Mouse (Mus musculus) brain, embryonic 14.5 days (tissue): Measurements from ENCODE around the gene Slc48a1. TPM values are rescaled to one million over a fixed set of nuclear protein-coding genes. Genes with fewer than 3 reads are reported as not detected.

Source experiments
- DNase-seq: peaks from one replicate; pipeline ENCODE4 v3.0.0-alpha.2; 2011; ENCODE audit warnings: low read depth
- CTCF ChIP-seq: fragments of 200-500 bp; IDR thresholded peaks from 2 replicates; pipeline ENCODE4 v1.5.1; 2012; ENCODE audit warnings: inconsistent platforms, mild to moderate bottlenecking, moderate library complexity, borderline replicate concordance; ENCODE audit not compliant: insufficient read depth, insufficient read length; ENCODE audit errors: extremely low read depth
- POLR2A ChIP-seq: fragments of 200-500 bp; IDR thresholded peaks from 2 replicates; pipeline ENCODE4 v1.6.1; 2012; ENCODE audit warnings: mild to moderate bottlenecking, inconsistent platforms, borderline replicate concordance; ENCODE audit not compliant: poor library complexity, insufficient read depth, insufficient read length, severe bottlenecking; ENCODE audit errors: extremely low read depth
- polyA plus RNA-seq: library from polyadenylated mRNA; depleted of rRNA; stranded (reverse); fragments of >200 nt; gene quantifications from 2 replicates; pipeline ENCODE4 v1.2.3, GENCODE M21; 2012

Slc48a1 gene
- polyA plus RNA-seq, 1 experiment = 39.5 TPM

DNA sequence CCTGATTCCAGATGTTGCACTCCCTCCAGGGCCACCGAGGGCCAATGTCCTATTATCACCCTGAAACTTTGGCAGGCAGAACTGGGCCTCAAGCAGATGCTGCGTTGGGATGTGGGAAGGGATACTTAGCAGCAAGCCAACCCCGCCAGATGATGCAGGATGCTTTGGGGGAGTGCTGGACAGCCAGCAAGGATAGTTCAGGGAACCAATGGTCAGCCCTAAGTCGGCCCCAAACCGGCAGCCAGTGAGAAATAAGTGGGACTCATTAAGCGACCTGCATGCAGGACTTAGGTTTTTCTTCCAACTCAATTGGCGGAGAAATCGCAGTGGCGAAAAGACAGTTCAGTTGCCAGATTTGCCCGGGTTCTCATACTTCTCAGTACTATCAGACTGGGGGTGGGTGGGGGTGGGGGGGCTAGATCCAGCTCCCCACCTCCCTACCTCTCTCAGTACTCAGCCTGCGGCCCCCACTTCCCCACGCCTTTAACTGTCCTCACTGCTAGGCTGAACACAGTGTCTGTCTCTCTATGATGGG, 52.0 kb downstream of the Slc48a1 start:
- no peak for DNase-seq
- TF ChIP-seq CTCF (no peak), POLR2A (no peak)

DNA sequence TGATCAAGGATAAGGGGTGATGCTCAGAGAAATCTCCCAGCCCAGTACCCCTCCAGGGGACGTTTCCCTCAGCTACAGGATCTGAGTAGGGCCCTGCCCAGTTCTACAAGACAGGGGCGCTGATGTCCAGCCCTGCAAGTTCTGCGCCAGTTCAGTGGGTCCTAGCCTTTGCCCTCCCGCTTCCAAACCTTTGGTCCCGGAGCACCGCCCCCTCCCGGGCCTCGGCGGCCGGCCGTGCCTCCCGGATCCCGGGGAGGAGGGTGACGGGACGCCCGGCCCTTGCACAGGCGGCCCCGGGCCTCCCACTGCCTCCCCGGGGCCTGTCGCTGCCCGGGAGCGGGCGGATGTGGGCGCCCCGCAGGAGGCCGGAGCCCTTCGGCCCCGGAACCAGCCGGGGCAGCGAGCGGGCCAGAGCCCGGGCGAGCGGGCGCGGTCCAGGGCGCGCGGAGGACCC, 52.5 kb downstream of the Slc48a1 start:
- DNase-seq = peak; percentile 57
- no peak for TF ChIP-seq CTCF
- TF ChIP-seq POLR2A = no peak

DNA sequence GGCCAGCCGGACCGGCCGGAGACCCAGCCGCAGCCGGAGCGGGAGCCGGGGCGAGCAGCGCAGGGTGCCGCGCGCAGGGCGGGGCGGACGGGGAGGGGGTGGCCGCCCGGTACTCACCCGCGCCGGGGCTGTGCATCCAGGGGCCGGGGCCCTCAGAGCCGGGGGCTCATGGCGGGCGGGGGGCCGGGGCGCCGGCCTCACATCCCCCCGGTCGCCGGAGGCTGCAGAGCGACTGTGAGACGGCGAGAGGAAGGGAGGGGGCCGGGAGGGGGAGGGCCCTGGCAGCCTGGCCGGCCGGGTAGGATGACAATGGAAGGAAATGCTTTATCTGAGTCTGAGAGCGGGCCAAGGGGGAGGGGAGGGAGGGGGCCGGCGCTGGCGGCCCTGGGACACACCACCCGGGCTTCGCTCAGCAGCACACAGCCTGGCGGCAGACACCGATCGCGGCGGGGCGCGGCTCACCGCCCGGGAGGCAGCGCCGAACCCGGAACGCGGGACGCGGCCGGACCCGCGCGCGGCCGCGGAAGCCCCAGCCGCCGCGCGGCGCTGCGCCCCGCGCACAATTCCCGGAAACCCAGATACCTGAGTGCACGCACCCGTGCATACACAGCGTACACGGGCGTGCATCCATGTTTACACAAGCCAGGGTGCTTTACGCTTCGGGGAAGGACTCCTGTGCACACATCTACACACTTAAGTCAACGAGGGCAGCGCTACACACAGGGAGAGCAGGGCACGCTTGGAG, 53.1 kb downstream of the Slc48a1 start:
- TF ChIP-seq CTCF (no peak), POLR2A (peak; percentile 62)
- DNase-seq = peak; percentile 87

DNA sequence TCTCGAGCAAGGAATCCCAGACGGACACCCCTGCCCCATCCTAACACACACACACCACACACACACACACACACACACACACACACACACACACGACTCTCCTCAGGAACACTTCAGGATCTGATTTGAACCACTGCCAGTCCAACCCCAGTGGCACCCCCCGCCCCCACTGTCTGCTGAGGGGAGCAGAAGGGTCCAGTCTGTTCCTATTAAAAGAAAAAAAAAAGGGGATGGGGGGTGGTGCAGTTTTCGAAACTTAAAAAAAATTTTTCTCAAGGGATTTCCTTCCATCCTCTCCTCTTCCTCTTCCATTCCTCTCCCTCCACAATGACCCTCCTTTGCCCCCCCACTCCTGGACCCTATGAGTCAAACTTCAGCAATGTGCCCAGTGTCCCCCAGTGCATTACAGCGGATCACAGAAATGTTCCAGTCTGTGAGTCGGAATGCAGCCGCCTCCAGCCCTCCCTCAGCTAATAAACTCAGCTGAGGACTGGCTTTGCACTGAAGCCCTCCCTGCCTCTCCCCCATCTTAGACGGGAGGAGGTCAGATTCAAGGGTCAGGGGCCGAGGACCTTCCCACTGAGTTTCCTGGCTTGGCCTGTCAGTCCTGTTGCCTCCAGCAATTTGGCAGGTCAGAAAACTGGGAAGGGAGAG, 53.8 kb downstream of the Slc48a1 start:
- TF ChIP-seq CTCF (no peak), POLR2A (no peak)
- DNase-seq = no peak

DNA sequence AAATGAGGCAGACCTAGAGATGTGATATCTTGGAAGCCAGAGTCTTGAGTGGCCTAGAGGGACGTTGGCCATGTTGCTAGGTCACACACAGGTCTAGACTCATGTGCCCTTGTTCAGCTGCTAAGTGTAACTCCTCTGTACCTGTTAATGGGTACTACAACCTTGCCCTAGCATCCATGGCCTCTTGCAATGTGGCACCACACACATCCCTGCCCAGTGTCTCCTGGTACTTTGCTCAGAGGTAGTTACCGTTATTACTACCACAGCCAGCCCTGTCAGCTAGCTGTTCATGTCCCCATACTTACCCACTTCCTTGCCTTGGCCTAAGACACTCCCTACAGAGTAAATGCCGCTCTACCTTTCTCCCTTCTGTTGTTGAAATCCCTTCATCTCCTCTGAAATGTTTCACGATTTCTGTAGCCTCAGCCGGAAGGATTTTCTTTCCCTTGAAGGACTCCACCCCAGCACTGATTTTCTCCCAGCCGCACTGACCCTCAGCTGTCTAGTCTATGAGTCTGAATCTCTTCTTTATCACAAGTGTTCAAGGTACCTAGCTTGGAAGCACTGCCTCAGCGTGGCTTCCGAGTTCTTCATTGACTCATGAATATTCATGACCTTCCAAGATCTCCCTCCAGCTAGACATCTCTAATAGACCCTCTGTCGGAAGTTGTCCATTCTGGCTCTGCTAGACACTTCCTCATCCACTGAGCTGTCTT, 54.6 kb downstream of the Slc48a1 start:
- no peak for DNase-seq
- TF ChIP-seq POLR2A (no peak), CTCF (no peak)

DNA sequence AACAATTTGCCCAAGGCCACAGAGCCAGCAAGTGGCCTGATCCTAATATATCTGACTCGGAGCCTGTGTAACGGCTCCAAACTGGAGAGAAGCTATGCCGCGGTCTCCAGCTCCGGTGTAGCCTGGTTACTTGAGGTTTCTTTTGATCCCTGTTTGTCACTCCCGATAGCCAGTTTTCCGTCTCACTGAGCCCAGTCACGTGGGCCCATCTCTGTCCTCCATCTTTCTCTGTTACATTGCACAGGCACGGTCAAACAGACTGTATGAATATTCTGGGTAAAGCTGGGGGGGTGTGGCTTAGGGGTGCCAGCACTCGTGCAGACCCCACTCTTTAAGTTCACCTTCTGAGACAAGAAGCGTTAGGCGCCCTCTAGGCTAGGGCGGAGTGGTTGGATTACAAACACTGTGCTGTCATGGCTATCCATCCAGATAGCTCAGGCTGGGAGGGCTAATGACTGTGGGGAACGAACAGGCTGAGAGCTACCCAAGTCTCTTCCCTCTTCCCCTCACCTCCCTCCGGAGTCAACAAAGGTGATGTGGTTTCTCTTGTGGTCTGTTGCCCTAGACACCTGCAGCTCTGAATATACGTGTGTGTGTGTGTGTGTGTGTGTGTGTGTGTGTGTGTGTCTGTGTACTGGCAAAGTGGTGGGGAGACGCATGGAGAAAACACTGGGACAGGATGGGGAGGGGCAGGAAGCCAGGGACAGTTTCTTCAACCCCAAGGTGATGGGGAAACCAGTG, 58.0 kb downstream of the Slc48a1 start:
- no peak for DNase-seq
- TF ChIP-seq POLR2A = no peak
- no peak for TF ChIP-seq CTCF

DNA sequence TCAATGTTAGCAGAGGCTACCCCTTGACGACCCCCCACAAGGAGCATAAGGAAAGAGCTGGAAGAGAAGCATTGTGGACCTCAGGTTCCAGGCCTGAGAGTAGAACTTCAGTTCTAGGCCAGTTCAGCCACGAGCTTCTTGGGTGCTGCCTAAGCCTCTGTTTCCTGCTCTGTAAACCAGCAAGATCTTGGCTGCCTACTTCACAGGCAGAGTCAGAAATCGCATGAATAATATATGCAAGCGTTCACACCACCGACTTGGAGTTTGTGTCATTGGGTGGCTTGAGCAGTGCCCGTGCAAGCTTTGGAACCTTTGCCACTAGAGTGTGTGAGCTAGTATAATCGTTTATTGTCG, 58.6 kb downstream of the Slc48a1 start:
- no peak for TF ChIP-seq CTCF
- TF ChIP-seq POLR2A = no peak
- DNase-seq = no peak

DNA sequence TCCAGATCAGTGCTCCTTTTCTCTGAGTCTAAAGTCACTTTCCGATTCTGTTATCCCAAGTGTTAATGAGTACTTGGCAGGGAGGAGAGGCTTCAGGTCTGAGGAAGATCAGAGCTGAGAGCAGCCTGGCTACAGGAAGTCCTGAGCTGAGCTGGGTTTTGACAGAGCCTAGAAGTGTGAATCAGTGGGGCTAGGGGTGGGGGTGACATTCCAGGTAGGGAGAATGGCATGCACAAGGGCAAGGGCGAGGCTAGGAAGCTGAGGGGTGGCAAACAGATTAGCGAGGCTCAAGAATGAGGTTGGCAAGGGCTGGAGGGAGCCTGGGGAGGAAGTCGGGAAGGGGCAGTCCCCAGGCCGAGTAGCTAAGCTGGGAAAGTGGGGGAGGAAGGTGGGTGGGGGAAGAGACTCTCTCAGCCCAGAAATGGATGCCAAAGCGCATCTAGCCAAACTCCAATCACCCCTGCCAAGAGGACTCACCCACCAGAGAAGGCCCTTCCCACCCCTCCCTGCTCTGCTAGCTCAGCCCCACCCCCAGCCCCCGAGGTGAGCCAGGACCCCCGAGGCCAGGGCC, 59.3 kb downstream of the Slc48a1 start:
- DNase-seq = peak; percentile 60
- TF ChIP-seq CTCF (no peak), POLR2A (no peak)

DNA sequence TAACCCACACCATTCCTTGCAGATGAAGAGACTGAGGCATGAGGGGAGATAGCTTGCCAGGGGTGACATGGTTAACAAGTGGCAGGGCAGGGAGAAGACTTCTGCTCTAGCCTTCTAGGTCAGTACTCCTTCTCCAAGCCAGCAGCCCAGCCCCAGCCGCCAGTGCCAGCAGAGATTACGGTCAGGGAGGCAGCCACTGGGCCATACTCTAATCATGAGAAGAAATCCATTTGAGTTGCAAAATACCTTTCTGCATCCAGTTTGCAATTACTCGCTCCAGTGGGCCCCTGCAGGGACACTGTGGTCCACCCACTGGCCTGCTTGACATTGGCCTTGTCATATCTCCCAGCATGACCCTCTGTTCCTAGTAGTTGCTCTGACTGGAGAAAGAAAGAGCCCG, 60.1 kb downstream of the Slc48a1 start:
- no peak for TF ChIP-seq CTCF
- TF ChIP-seq POLR2A = no peak

DNA sequence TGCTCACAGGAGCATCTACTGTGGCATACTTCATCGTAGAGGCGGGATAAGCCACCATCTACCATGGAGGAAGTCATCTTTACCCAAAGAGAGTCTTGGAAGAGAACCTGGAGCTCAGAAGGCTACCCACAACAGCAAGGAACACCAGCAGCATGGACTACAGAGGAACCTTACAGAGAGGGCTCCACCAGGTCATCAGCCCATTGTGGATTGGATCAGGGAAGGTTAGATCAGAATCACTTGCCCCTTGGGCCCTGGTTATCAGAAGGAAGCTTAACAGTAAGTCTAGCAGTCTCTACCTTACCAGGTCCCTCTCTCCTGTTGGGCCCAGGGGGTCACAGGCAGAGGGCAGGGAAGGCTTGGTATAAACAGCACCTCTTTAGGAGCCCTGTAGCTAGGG, 60.7 kb downstream of the Slc48a1 start:
- no peak for DNase-seq
- no peak for TF ChIP-seq POLR2A

More for the DNA sequence above, 60.1 kb downstream of the Slc48a1 start:
- no peak for DNase-seq
